Mouse (Mus musculus): ENCODE measurements at regions not wholly inside any gene's neighbourhood (a gene's known extent, or its start where the extent isn't known, plus 50 kb on each side); places are given as distances from the start of the nearest gene placed in this dataset.
A peak's percentile ranks its signal among the peaks of the same experiment; 100 is the strongest.

DNA sequence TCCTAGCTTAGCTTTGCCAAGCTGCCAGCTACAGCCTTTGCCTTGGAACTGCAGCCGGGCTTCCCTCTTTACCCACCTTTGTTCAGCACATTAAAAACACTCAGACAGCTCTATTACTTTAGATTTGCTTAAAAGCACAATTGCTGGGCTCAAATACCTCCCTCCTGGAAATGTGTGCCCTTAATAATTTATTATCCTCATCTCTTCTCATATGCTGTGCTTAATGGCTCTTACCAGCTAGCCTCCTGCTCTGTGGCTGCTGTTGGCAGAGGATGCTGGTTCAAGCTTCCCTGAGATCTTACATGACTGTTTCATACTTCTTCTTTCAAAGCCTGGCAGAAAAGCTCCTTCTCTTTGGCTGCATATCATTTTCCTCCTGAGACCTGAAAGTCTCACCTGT lies 378.1 kb upstream of the Cdh19 start:
- DNase-seq: no peak

DNA sequence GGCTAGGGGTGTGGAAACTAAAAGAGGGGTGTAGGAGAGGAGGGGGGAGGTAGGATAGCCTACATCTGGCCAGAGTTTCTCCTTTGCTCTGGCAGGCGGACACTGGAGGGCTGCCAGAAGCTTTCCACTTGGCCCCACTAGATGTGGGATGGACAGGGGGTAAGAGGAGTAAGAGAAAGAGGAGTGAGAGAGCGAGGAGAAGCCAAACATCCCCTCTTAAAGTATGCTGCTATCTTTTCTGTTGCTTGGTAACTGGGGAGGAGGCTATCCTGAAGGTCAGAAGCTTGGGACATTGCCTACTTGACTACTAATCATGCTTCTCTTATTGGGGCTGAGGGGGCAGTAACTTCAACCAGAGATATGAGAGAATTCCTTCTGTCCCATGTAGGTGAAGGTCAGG lies 360.5 kb upstream of the Cdh19 start:
- peak; percentile 0 for DNase-seq

DNA sequence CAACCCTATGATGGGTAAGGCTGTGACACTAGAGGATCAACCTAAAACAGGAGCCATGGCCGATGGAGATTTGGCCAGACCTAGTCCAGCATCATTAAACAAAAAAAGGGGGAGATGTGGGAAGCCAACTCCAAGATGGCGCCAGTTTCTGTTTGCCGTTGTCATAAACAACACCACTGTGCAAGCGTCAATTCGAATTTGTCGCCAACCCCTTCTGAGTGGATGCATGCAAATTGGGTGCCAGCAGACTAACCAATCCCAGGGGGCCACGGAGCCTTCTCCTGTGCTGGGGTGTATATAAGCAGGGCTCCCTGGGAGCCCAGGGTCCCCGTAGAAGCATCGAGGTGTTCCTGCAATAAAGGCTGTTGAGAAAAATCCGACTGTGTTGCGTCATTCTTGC lies 324.9 kb upstream of the Cdh19 start:
- no peak for DNase-seq

DNA sequence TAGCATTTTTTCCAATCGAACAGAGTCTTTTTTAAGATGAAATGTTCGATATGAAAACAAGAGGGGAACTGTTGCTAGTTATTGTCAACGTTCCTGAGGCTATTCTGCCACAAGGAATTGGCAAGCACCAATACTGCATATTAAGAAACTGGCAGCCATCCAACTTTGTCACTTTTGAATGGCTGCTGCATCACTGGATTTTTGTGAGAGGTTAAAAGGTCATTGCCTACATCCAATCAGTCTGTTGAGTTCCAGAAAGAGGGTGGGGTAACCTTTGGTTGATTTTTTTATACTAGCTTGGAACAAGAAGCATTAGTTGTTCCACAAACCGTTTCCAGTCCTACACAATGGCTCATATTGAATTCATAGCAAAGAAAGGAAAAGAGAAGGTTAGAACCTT lies 309.0 kb upstream of the Cdh19 start:
- no peak for DNase-seq

DNA sequence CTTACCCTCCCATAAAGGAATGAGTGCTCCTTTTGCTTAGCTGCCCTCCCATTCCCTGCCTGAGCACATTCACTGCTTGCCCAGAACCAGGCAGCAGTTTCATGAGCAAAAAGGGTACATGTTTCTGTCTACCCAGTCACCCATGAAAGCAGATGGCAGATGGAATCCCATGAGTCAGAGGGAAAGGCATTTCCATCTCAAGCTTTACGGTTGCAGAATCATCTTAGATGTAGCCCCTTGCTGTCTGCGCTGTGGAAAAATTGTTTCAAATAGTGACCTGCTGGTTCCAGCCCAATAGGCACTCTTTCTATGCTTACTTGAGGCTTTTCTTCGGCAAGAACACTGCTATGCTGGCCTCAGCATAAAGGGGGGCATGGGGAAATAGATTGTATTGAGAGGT lies 308.5 kb upstream of the Cdh19 start:
- DNase-seq: no peak

DNA sequence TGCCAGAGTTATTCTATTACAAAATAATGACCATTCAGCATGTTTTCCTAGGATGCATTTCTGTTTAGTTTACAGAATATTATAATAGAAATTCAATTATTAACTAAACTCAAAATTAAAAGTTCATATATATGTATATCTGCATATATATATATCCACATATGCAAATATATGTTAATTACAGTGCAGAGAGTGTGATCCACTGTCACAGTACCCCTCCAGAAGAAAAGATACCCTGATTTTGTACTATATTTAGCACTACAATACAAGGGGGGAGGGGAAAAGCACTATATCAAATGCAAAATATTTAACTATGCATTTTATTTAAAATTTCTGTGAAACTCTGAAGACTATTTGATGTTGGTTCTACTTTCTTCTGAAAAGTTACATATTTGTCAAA lies 265.4 kb upstream of the Cdh19 start:
- no peak for DNase-seq

DNA sequence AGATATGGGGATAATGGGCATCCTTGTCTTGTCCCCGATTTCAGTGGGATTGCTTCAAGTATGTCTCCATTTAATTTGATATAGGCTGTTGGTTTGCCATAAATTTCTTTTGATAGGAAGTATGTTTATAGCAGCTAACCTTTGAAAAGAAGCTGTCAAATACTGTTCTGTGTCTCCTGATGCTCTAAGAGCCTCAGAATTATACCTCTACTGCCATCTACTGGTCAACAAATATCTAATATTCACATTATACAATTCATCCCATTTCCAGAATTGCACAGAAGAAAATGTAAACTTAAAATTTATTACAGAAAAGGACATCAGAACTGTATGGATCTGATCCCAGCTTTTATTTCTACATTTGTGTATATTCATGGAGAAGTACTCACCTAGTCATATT lies 265.0 kb upstream of the Cdh19 start:
- no peak for DNase-seq
